Mouse (Mus musculus): ENCODE results near the gene H2afy. TPM values are rescaled to one million over a fixed set of nuclear protein-coding genes. Genes with fewer than 3 reads are reported as not detected.
"Not testable (repeated sequence)": the region's sequence is repeated elsewhere in the genome, so short reads cannot be mapped to it uniquely, and the experiment has no call there.

H2afy gene
- polyA plus RNA-seq, 1 experiment, result 146 TPM

GRCm38 (mm10) chr13:56072268-56072607, 63.9 kb downstream of the H2afy start:
- no peak for DNase-seq (ENCODE audit: low spot score)

GRCm38 (mm10) chr13:56071586-56072267, 64.4 kb downstream of the H2afy start:
- DNase-seq (ENCODE audit: low spot score), result no peak

GRCm38 (mm10) chr13:56069643-56070042, 66.5 kb downstream of the H2afy start:
- DNase-seq (ENCODE audit: low spot score), result no peak

GRCm38 (mm10) chr13:56068517-56068916, 67.6 kb downstream of the H2afy start:
- DNase-seq (ENCODE audit: low spot score), result no peak

GRCm38 (mm10) chr13:56066904-56067303, 69.3 kb downstream of the H2afy start:
- no peak for DNase-seq (ENCODE audit: low spot score)

- no peak for DNase-seq (ENCODE audit: low spot score)
Measured at GRCm38 (mm10) chr13:56066152-56066551, 70.0 kb downstream of the H2afy start.

- DNase-seq (ENCODE audit: low spot score), result no peak
Measured at GRCm38 (mm10) chr13:56057761-56058160, 78.4 kb downstream of the H2afy start.

- DNase-seq (ENCODE audit: low spot score), result no peak
Measured at GRCm38 (mm10) chr13:56055720-56056119, 80.4 kb downstream of the H2afy start.

GRCm38 (mm10) chr13:56054089-56054488, 82.1 kb downstream of the H2afy start:
- DNase-seq (ENCODE audit: low spot score), result no peak

- no peak for DNase-seq (ENCODE audit: low spot score)
Measured at GRCm38 (mm10) chr13:56052781-56053180, 83.4 kb downstream of the H2afy start.

- no peak for DNase-seq (ENCODE audit: low spot score)
Measured at GRCm38 (mm10) chr13:56050246-56050645, 85.9 kb downstream of the H2afy start.

GRCm38 (mm10) chr13:56042221-56042620, 93.9 kb downstream of the H2afy start:
- no peak for DNase-seq (ENCODE audit: low spot score)

- no peak for DNase-seq (ENCODE audit: low spot score)
Measured at GRCm38 (mm10) chr13:56040621-56041020, 95.5 kb downstream of the H2afy start.

GRCm38 (mm10) chr13:56039610-56040371, 96.4 kb downstream of the H2afy start:
- no peak for DNase-seq (ENCODE audit: low spot score)

GRCm38 (mm10) chr13:56029006-56029405, 107.2 kb downstream of the H2afy start:
- no peak for DNase-seq (ENCODE audit: low spot score)

GRCm38 (mm10) chr13:56027996-56028395, 108.2 kb downstream of the H2afy start:
- DNase-seq (ENCODE audit: low spot score), result not testable (repeated sequence)

GRCm38 (mm10) chr13:56026623-56027022, 109.5 kb downstream of the H2afy start:
- DNase-seq (ENCODE audit: low spot score), result no peak

GRCm38 (mm10) chr13:56026026-56026425, 110.1 kb downstream of the H2afy start:
- DNase-seq (ENCODE audit: low spot score), result no peak

GRCm38 (mm10) chr13:56025027-56025410, 111.1 kb downstream of the H2afy start:
- DNase-seq (ENCODE audit: low spot score), result no peak

- no peak for DNase-seq (ENCODE audit: low spot score)
Measured at GRCm38 (mm10) chr13:56024410-56025026, 111.6 kb downstream of the H2afy start.
